Mouse (Mus musculus): ENCODE results near the gene Mfsd2a.
A peak's percentile ranks its signal among the peaks of the same experiment; 100 is the strongest.
"Not testable (repeated sequence)": the region's sequence is repeated elsewhere in the genome, so short reads cannot be mapped to it uniquely, and the experiment has no call there.

Mfsd2a gene

GRCm38 (mm10) chr4:122961100-122961567 is at the start of gene Mfsd2a:
Gene Mfsd2a (minus strand): TSS chr4:122961188.
- peak; percentile 71 for DNase-seq (ENCODE audit: extremely low read depth, low read depth)

DNA sequence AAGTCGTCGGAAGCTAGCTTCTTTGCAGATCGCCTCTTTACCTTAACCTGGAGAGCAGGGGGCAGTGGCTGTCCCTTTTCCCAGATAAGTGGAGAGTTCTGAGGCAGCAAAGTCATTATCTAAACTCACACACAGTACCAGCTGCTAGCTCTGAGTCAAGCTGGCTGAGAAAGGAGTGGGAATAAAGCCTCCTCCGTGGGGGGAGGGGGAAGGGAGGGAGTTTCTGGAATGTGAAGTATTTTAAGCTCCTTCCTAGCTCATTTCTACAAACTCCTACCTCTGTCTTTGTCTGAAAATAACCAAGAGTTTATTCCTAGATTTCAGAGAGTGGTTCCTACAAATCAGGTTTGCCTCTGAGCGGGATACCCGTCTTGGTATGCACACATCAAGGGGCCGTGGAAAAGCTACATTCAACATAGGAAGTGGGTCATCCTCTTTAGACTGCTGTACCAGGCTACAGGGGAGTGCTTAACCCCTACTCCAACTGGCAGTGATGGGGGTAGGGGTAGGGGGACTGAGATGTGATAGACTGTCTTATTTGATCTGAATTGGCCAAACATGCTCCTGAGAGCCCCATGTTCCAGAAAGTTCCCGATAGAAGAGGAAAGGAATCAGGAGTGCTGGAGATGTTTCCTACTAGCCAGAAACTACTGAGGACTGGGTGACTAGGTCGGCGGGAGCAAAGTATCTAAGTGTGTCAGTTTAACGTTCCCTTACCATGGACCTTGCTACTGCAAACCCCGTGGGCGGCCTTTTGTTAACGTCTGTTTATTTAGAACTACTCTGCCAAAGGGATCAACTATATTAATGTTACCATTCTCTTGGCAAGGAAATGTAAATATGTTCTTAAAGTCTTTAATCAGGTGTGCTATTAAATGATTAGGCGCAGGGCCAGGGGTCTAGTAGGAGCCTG is 44.3 kb upstream of the Mfsd2a start:
- no peak for DNase-seq (ENCODE audit: extremely low read depth, low read depth)

DNA sequence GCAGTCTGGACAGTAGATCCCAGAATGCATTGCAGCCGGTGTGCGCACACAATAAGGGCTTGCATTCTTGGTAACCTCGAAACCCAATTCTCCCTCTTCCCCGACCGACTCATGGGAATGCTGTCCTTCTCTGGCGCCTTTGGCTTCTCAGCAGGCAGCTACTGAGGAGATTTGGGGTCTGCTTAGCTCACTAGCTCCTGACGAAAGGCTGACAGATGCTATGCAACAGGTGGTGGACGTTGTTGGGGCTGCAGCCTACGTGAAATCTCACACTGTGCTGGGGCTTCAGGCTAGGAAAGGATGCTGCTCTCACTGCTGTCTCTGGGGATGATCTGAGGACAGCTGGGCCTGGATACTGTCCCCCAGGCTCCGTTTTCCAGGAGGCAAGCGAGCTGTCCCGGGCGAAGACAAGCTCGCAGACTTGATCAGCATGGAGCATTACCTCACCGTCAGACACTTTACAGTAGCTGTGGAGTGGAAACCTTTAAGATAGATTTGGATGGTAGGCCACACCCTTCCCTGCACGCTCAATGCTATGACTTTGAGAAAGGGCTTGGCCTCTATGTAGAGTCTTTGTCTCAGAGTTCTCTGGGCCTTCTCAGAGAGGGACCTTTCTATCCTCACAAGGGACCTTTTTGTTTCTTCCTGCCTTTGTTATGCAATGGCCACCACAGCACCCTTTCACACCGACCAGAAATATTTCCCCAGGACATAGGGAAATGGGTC is 39.8 kb upstream of the Mfsd2a start:
- no peak for DNase-seq (ENCODE audit: extremely low read depth, low read depth)

DNA sequence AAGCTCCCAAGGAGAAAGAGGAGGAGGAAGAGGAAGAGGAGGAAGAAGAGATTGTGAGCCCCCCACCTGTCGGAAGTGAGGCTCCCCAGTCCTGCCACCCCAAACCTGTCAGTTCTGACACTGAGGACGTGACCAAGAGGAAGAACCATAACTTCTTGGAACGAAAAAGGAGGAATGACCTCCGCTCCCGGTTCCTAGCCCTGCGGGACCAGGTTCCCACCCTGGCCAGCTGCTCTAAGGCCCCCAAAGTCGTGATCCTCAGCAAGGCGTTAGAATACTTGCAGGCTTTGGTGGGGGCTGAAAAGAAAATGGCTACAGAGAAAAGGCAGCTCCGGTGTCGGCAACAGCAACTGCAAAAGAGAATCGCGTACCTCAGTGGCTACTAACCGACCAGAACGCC is 39.1 kb upstream of the Mfsd2a start:
- DNase-seq (ENCODE audit: extremely low read depth, low read depth) = no peak

- DNase-seq (ENCODE audit: extremely low read depth, low read depth) = no peak
These were observed 38.3 kb upstream of the Mfsd2a start for GRCm38 (mm10) chr4:122999263-122999691.

DNA sequence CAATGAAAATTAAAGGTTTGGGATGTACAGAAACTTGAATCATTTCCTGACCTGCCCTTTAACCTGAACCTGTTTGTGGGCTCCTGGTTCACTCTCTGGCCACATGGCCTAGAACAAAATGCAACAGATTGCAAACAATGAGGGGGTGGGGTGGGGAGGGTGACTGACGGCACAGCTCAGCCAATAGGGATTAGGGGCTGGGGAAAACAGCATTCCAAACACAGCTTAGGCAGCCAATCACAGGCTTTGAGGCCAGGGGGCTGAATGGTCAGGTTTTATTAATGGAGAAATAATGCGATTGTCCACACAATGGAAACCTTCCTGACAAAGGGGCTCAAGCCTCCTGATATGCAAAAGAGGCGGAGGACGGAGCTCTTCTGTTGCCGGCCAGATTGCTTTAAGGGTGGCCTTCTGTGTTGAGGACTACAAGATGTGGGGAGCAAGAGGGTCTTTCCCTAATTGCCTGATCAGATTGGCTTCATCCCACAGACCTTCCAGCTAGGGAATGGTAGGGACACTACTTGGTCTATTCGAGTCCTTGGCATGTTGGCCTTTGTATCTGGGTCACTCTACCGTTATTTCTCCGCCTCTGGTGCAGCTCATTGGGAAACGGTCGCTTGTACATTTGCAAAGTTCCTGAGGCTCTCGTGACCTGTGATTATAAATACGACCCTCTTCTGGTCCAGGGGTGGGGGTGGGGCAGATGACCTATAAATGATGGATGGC is 37.7 kb upstream of the Mfsd2a start:
- DNase-seq (ENCODE audit: extremely low read depth, low read depth) = no peak

GRCm38 (mm10) chr4:122996618-122997381 is 35.8 kb upstream of the Mfsd2a start:
- no peak for DNase-seq (ENCODE audit: extremely low read depth, low read depth)

DNA sequence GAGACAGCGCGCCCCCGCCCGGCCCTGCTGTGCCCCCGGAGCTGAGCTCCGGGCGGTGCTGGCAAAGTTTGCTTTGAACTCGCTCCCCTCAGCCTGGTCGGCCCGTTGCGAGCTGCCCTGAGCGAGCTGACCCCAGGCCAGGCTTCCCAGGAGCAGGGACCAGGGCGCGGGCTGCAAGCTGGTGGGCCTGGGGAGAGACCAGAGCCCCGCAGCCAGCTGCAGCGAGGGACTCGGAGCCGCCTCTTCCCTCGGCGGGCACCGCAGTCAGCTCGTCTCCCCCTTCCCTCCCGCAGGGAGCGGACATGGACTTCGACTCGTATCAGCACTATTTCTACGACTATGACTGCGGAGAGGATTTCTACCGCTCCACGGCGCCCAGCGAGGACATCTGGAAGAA is 35.2 kb upstream of the Mfsd2a start:
- no peak for DNase-seq (ENCODE audit: extremely low read depth, low read depth)

GRCm38 (mm10) chr4:122995404-122996220 is 34.6 kb upstream of the Mfsd2a start, which contains the start of gene Mycl:
Gene Mycl (plus strand): TSS chr4:122995652.
- no peak for DNase-seq (ENCODE audit: extremely low read depth, low read depth)

DNA sequence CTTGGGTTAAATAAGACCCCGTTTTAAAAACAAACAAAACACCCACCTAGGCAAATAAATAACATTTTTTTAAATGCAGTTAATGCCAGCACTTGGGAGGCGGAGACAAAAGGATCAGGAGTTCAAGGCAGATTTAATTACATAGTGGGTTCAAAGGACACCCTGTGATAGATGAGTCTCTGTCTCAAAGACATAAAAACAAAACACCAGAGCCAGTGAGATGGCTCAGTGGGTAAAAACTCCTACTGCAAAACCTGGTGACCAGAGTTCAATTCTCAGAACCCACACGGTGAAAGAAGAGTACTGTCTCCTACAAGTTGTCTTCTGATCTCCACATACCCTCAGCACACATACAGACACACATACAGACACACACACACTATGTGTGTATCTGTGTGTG is 31.3 kb upstream of the Mfsd2a start:
- no peak for DNase-seq (ENCODE audit: extremely low read depth, low read depth)

- peak; percentile 56 for DNase-seq (ENCODE audit: extremely low read depth, low read depth)
These were observed 30.2 kb upstream of the Mfsd2a start for GRCm38 (mm10) chr4:122991177-122991576.

DNA sequence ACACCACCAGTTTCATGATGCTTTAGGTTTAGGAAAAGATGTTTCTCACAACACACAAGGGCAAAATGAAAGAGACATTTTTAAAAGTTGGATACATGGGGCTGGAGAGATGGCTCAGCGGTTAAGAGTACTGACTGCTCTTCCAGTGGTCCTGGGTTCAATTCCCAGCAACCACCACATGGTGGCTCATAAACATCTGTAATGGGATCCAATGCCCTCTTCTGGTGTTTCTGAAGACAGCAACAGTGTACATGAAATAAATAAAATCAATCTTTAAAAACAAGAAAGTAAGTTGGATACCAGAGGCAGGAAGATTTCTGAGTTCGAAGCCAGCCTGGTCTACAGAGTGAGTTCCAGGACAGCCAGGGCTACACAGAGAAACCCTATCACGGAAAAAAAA is 27.0 kb upstream of the Mfsd2a start:
- not testable (repeated sequence) for DNase-seq (ENCODE audit: extremely low read depth, low read depth)

- DNase-seq (ENCODE audit: extremely low read depth, low read depth) = no peak
These were observed 26.4 kb upstream of the Mfsd2a start for GRCm38 (mm10) chr4:122987421-122987820.

GRCm38 (mm10) chr4:122985110-122985509 is 24.1 kb upstream of the Mfsd2a start:
- peak; percentile 67 for DNase-seq (ENCODE audit: extremely low read depth, low read depth)

- DNase-seq (ENCODE audit: extremely low read depth, low read depth) = no peak
These were observed 22.7 kb upstream of the Mfsd2a start for GRCm38 (mm10) chr4:122983486-122984261.

- DNase-seq (ENCODE audit: extremely low read depth, low read depth) = no peak
These were observed 21.5 kb upstream of the Mfsd2a start for GRCm38 (mm10) chr4:122982537-122982936.

DNA sequence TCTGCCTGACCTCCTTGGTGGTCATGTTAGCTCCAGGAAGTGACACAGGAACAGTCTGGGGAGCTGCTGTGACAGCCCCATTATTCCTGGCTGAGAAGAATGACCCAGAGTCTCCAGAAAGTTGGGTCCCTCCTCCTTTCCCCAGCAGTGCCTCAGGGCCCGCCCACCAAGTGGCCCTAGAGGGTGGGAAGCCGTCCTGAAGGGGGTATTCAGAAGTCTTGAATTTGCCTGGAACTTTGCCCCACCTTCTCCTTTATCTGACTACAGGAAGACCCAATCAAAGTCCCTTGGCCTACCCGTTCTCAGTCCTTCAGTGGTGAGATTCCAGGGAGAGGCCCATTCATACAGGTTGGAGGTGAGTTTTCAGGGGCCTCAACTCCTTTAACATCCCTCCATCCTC is 20.9 kb upstream of the Mfsd2a start:
- no peak for DNase-seq (ENCODE audit: extremely low read depth, low read depth)

- DNase-seq (ENCODE audit: extremely low read depth, low read depth) = no peak
These were observed 20.2 kb upstream of the Mfsd2a start for GRCm38 (mm10) chr4:122981238-122981637.

- DNase-seq (ENCODE audit: extremely low read depth, low read depth) = no peak
These were observed 19.7 kb upstream of the Mfsd2a start for GRCm38 (mm10) chr4:122980684-122981083.

Data from MEL-GATA-1-ER (cell line).